Mouse (Mus musculus) embryonic facial prominence, embryonic 14.5 days (tissue): Measurements from ENCODE around the gene Smtnl2. TPM values are rescaled to one million over a fixed set of nuclear protein-coding genes. Genes with fewer than 3 reads are reported as not detected.
A peak's percentile ranks its signal among the peaks of the same experiment; 100 is the strongest.

Experiments
- ATAC-seq: fragments of 200-750 bp; cut with Nextera tagmentation; 2 replicates; pipeline ENCODE4 v1.8.0; 2017; ENCODE audit warnings: low read depth, moderate number of reproducible peaks, moderate TSS enrichment
- DNase-seq: peaks from one replicate; pipeline ENCODE4 v3.0.0-alpha.2; 2015; ENCODE audit warnings: low spot score
- H3K27ac ChIP-seq: fragments of 300-500 bp; sonication (generic); replicated peaks from 2 replicates; pipeline ENCODE4 v1.5.1; 2014; ENCODE audit warnings: low read depth, mild to moderate bottlenecking, low read length, moderate library complexity
- H3K27me3 ChIP-seq: fragments of 300-500 bp; sonication (generic); replicated peaks from 2 replicates; pipeline ENCODE4 v1.6.1; 2014; ENCODE audit warnings: low read length; ENCODE audit not compliant: control insufficient read depth, insufficient read depth
- H3K36me3 ChIP-seq: fragments of 300-500 bp; sonication (generic); 2 replicates; pipeline ENCODE4 v1.6.1; 2014; ENCODE audit warnings: low read length, mixed read lengths; ENCODE audit not compliant: control insufficient read depth, insufficient read depth
- H3K4me1 ChIP-seq: fragments of 300-500 bp; sonication (generic); 2 replicates; pipeline ENCODE4 v1.6.1; 2014; ENCODE audit warnings: antibody characterized with exemption, low read length; ENCODE audit not compliant: control insufficient read depth, insufficient read depth
- H3K4me2 ChIP-seq: fragments of 300-500 bp; sonication (generic); 2 replicates; pipeline ENCODE4 v1.6.1; 2014; ENCODE audit warnings: low read depth, mild to moderate bottlenecking, low read length, moderate library complexity, mixed read lengths
- H3K4me3 ChIP-seq: fragments of 300-500 bp; sonication (generic); 2 replicates; pipeline ENCODE4 v1.5.1; 2014; ENCODE audit warnings: low read depth, mild to moderate bottlenecking, low read length
- H3K9ac ChIP-seq: fragments of 300-500 bp; sonication (generic); 2 replicates; pipeline ENCODE4 v1.6.1; 2014; ENCODE audit warnings: low read depth, mild to moderate bottlenecking, low read length, moderate library complexity, mixed read lengths
- H3K9me3 ChIP-seq: fragments of 300-500 bp; sonication (generic); 2 replicates; pipeline ENCODE4 v1.6.1; 2016; ENCODE audit warnings: low read length; ENCODE audit not compliant: control insufficient read depth
- WGBS: fragments of 180-500 bp; shearing (Covaris S2); extraction: QIAGEN DNeasy Blood & Tissue Kit; methylation state at CpG from one replicate; pipeline ENCODE4 v1.1.7; 2014; 5-methylcytosine and 5-hydroxymethylcytosine counted together
- polyA plus RNA-seq: library from polyadenylated mRNA; unstranded; fragments of >200 nt; fragmentation: Nextera tagmentation; extraction: Ambion mirVana; gene quantifications from 2 replicates; pipeline ENCODE4 v1.2.1, GENCODE M21; 2014

Smtnl2 gene
- polyA plus RNA-seq, 1 experiment from 2014 or later, result 26.7 TPM

DNA sequence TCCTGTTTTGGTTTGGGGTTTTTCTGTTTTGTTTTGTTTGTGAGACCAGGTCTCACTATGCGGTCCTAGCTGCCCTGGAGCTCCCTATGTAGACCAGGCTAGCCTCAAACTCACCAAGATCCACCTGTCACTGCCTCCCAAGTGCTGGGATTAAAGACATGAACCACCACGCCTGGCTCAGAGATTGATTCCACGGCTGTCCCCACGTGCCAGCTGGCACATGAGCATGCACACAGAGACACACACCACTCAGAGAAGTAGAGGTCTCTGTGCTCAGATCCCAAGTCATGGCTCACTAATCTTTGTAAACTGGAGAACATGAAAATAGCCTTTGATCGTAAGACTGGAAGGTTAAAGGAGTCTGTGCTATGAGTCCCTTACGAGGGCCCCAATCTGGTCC is 7.5 kb upstream of the Smtnl2 start:
- Histone ChIP-seq H3K4me3 (no peak overlapping the region), H3K4me1 (no peaks in the 10 kb centered on the region), H3K4me2 (no peak overlapping the region), H3K27me3 (no peaks in the 10 kb centered on the region), H3K36me3 (no peaks in the 10 kb centered on the region), H3K27ac (no peak overlapping the region), H3K9ac (no peak overlapping the region), H3K9me3 (no peaks in the 10 kb centered on the region)
- ATAC-seq, result no peak
- no peak for DNase-seq
- WGBS, result 85% methylated on average over 6 of the region's 6 CpGs

DNA sequence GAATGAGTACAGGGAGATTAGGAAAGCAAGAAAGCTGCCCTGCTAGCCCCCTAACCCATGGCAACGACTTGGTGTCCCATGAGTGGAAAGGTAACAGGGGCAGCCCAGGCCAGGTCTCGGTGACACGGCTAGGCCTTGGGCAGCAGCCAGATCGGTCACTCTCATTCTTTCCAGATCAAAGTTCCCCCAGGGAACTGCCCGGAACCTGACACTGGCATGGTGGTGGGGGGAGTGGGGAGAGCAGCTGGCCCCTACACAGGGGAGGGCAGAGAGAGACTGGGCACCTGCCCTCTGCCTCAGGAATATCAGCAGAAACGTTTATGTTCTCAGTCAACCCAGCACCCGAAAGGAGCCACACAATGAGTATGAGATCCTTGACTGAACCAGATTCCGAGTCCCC is 6.7 kb upstream of the Smtnl2 start:
- 41% methylated on average over 8 of the region's 8 CpGs for WGBS
- Histone ChIP-seq H3K27ac (no peak overlapping the region), H3K4me3 (no peak overlapping the region), H3K36me3 (no peaks in the 10 kb centered on the region), H3K4me1 (no peaks in the 10 kb centered on the region), H3K27me3 (no peaks in the 10 kb centered on the region), H3K9me3 (no peaks in the 10 kb centered on the region), H3K4me2 (no peak overlapping the region), H3K9ac (no peak overlapping the region)
- DNase-seq, result no peak
- ATAC-seq, result no peak

DNA sequence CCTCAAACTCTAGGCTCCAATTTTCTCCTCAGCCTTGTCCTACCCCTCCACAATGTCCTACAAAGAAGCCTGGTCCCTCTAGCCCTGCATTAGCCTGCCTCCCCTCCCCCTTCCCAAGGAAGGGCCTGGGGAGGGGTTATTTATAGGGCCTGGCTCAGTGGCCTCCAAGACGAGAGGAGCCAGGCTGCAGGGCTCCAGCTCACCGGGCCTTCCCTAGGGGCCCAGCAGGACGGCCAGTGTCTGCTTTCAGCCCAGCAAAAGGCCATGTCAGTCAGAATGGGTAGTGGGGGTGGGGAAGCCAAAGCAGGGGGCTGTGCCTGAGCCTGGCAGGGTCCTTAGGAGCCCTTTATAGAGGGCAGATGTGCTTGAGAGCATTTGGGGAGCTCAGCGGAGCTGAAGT is 5.9 kb upstream of the Smtnl2 start:
- no peak for DNase-seq
- H3K4me2 ChIP-seq, result no peak overlapping the region
- H3K4me1 ChIP-seq, result no peaks in the 10 kb centered on the region
- H3K9me3 ChIP-seq, result no peaks in the 10 kb centered on the region
- H3K4me3 ChIP-seq, result no peak overlapping the region
- no peak overlapping the region for H3K9ac ChIP-seq
- no peak overlapping the region for H3K27ac ChIP-seq
- 25% methylated on average over 4 of the region's 4 CpGs for WGBS
- no peaks in the 10 kb centered on the region for H3K27me3 ChIP-seq
- no peaks in the 10 kb centered on the region for H3K36me3 ChIP-seq
- peak; percentile 30; the same call in 1 of the 2 replicates for ATAC-seq

DNA sequence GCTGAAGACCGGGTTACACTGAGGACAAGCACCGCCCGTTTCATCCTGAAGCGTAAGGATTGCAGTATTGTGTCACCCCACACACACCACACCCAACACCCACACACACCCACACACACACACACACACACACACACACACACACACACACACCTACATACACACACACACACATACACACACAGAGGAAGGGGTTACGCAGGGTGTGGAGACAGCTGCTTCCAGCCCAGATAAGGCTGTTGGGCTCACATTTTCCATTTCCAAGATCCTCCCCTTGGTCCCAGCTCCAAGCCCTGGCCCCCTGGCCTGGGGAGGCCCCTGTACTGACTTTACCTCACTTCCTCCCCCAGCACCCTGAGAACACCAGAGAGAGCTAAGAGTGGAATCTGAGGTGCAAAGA is 5.2 kb upstream of the Smtnl2 start:
- no peak for DNase-seq
- Histone ChIP-seq H3K9me3 (no peaks in the 10 kb centered on the region), H3K4me1 (no peaks in the 10 kb centered on the region), H3K27me3 (no peaks in the 10 kb centered on the region), H3K9ac (no peak overlapping the region), H3K27ac (no peak overlapping the region), H3K36me3 (no peaks in the 10 kb centered on the region), H3K4me2 (no peak overlapping the region), H3K4me3 (no peak overlapping the region)
- WGBS, result 87% methylated on average over 5 of the region's 5 CpGs
- ATAC-seq, result no peak

DNA sequence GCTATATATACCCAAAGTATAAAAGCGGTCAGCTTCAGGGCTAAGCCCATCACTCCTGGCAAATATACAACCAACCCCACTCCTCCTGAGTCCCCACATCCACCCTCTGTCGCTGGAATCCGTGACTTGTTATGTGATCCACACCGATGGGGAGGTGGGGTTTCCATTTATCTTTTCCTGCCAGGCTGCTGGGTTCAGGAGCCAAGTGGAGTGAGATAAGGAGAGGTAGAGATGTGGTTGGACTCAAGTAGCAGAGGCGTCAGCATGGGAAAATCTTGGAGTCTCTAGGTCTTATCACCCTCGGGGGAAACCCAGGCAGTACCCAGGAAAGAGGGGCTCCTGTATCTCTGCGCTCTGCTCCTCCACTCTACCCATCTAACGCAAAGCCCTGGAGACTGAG is 3.6 kb upstream of the Smtnl2 start:
- 76% methylated on average over 8 of the region's 8 CpGs for WGBS
- H3K9me3 ChIP-seq, result no peaks in the 10 kb centered on the region
- H3K4me2 ChIP-seq, result no peak overlapping the region
- no peak overlapping the region for H3K9ac ChIP-seq
- H3K36me3 ChIP-seq, result no peaks in the 10 kb centered on the region
- H3K27ac ChIP-seq, result no peak overlapping the region
- DNase-seq, result no peak
- H3K27me3 ChIP-seq, result 0 out of 2 replicates have a peak, but pooled peaks cover 3% of the 10 kb centered on the region
- no peak for ATAC-seq
- peaks cover 5% of the 10 kb centered on the region; the same call in 1 of the 2 replicates for H3K4me1 ChIP-seq
- H3K4me3 ChIP-seq, result no peak overlapping the region

DNA sequence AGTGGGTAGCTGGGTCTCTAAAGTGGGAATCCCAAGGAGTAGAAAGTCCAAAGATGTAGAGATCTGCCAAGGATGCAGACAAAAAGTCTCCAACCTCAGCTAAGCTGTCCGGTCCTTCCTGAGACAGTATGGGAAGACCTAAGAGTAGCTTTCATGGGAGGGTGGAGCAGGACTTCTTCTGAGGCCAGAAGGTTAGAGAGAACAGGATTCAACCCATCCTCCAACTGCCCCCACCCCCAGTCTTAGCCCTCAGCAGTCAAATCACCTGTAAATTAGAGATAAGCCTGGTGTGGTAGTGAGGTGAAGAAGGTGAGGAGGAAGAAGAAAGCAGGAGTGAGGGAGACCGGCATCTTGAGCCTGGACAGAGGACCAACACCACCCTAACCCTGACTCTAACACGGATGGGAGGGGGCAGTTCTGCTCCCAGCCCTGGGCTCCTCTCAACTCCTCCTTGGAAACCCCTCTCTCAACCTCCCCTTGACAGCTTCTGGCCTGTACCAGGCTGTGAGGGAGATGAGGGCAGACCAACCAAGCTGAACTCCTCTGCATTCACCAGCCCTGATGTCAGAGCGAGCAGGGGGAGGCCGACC is 2.2 kb upstream of the Smtnl2 start:
- ATAC-seq (no peak), DNase-seq (no peak)
- no peaks in the 10 kb centered on the region for H3K9me3 ChIP-seq
- 0 out of 2 replicates have a peak, but pooled peaks cover 8% of the 10 kb centered on the region for H3K27me3 ChIP-seq
- H3K9ac ChIP-seq, result no peak overlapping the region
- H3K27ac ChIP-seq, result no peak overlapping the region; the same call in 1 of the 2 replicates
- H3K4me2 ChIP-seq, result no peak overlapping the region
- no peak overlapping the region for H3K4me3 ChIP-seq
- H3K36me3 ChIP-seq, result no peaks in the 10 kb centered on the region
- 72% methylated on average over 4 of the region's 5 CpGs for WGBS
- peaks cover 7% of the 10 kb centered on the region; the same call in 1 of the 2 replicates for H3K4me1 ChIP-seq

DNA sequence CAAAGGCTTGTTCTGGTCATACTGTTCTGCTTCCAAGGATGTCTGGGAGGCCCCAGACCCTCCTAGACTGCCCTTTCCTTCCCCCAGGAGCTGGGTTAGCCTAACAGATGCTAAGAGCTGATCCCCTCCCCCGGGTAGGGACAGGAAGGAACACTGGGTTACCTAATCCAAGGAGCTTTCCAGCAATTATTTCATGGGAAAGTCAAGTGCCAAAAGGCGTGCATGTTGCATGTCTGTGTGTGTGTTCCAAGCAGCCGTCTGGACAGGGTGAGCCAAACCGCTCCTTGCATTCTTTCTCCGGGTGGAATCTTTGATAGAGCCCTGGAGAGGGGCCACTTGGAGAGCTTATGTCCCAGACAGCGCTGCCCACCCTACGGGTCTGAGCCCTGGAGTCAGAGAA is 1.5 kb upstream of the Smtnl2 start:
- H3K36me3 ChIP-seq, result no peaks in the 10 kb centered on the region
- ATAC-seq (no peak), DNase-seq (peak; percentile 56)
- H3K27ac ChIP-seq, result no peak overlapping the region; the same call in 1 of the 2 replicates
- no peak overlapping the region for H3K9ac ChIP-seq
- H3K9me3 ChIP-seq, result no peaks in the 10 kb centered on the region
- 0 out of 2 replicates have a peak, but pooled peaks cover 8% of the 10 kb centered on the region for H3K27me3 ChIP-seq
- peaks cover 7% of the 10 kb centered on the region; the same call in 1 of the 2 replicates for H3K4me1 ChIP-seq
- no peak overlapping the region for H3K4me3 ChIP-seq
- H3K4me2 ChIP-seq, result no peak overlapping the region
- 57% methylated on average over 7 of the region's 7 CpGs for WGBS

DNA sequence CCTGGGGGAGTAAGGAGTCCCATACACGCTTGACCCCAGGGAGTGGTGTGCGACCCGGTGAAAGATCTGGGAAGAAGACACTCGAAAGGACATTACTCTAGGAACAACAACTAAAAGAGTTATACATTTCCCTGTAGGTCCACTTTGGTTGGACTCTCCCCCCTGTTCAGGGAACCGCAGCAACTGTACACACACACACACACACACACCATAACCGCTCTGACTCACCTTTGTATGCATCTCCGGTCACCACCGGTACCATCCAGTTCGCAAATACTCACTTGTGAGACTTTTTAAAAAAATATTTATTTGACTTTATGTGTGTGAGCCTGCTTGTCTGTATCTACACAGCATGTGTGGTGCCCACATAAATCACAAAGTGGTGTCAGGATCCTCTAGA is 432 bp upstream of the Smtnl2 start:
- Histone ChIP-seq H3K36me3 (no peaks in the 10 kb centered on the region), H3K9ac (peak overlapping the region; percentile 73), H3K4me1 (peaks cover 7% of the 10 kb centered on the region; the same call in 1 of the 2 replicates), H3K9me3 (no peaks in the 10 kb centered on the region), H3K4me3 (peak overlapping the region; percentile 62), H3K4me2 (peak overlapping the region; percentile 100), H3K27ac (no peak overlapping the region), H3K27me3 (0 out of 2 replicates have a peak, but pooled peaks cover 8% of the 10 kb centered on the region)
- WGBS, result 29% methylated on average over 9 of the region's 9 CpGs
- DNase-seq (no peak), ATAC-seq (no peak)

DNA sequence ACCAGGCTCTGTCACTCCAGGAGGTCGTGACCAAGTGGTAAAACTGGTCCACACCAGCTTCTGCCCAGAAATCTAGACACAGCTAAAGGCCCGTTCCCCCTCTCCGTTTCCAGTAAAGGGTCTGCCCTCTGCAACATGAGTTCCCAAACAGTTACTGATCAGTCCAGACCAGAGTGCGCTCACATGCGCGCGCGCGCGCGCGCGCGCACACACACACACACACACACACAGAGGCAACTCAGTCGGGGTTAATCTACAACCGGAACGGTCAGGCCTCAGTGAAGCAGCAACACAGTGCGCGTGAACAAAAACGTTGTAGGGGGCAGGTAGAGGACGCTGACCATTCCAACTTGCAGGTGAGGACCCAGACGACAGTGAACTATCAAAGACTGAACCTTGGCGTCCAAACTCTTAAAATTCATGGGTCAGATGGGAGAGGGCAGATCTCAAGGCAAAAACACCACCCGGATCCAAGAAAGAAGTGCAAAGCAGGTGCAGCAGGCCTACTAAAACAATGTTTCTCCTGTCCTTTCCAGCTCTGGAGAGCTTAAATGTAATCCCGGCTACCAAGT is 906 bp downstream of the Smtnl2 start:
- no peak for DNase-seq
- Histone ChIP-seq H3K36me3 (no peaks in the 10 kb centered on the region), H3K9me3 (no peaks in the 10 kb centered on the region), H3K27me3 (0 out of 2 replicates have a peak, but pooled peaks cover 8% of the 10 kb centered on the region), H3K4me2 (peak overlapping the region; percentile 100), H3K9ac (peak overlapping the region; percentile 45), H3K4me3 (peak overlapping the region; percentile 62), H3K27ac (no peak overlapping the region), H3K4me1 (peaks cover 7% of the 10 kb centered on the region; the same call in 1 of the 2 replicates)
- no peak for ATAC-seq
- 4% methylated on average over 25 of the region's 25 CpGs for WGBS
